Mouse (Mus musculus) C2C12 (cell line): ENCODE results near the gene Aire. TPM values are rescaled to one million over a fixed set of nuclear protein-coding genes. Genes with fewer than 3 reads are reported as not detected.

Experiments
- H3K27me3 ChIP-seq: one replicate; pipeline ENCODE4 v1.6.1; 2011; ENCODE audit not compliant: control insufficient read depth, insufficient read depth, insufficient read length
- H3K36me3 ChIP-seq: one replicate; pipeline ENCODE4 v1.6.1; 2011; ENCODE audit not compliant: control insufficient read depth, insufficient read depth
- H3K4me3 ChIP-seq: one replicate; pipeline ENCODE4 v1.5.1; 2011; ENCODE audit warnings: mild to moderate bottlenecking, control low read depth; ENCODE audit not compliant: poor library complexity, insufficient read depth, severe bottlenecking
- H3K79me2 ChIP-seq: one replicate; pipeline ENCODE4 v1.6.1; 2011; ENCODE audit not compliant: control insufficient read depth, insufficient read depth
- H3K79me3 ChIP-seq: one replicate; pipeline ENCODE4 v1.6.1; 2011; ENCODE audit warnings: low read depth, control low read depth
- H3ac ChIP-seq: one replicate; pipeline ENCODE3; 2011; ENCODE audit warnings: low read depth; ENCODE audit not compliant: control insufficient read depth, insufficient read length
- CEBPB ChIP-seq: IDR thresholded peaks from one replicate; pipeline ENCODE4 v1.6.1; 2011; ENCODE audit warnings: low read depth, mild to moderate bottlenecking, control low read depth, moderate library complexity
- CTCF ChIP-seq: IDR thresholded peaks from one replicate; pipeline ENCODE4 v1.5.1; 2011; ENCODE audit not compliant: control insufficient read depth, insufficient read depth, insufficient read length
- FOSL1 ChIP-seq: IDR thresholded peaks from one replicate; pipeline ENCODE4 v1.8.0; 2011; ENCODE audit warnings: mild to moderate bottlenecking, low read length; ENCODE audit not compliant: poor library complexity, insufficient read depth, severe bottlenecking
- MAX ChIP-seq: IDR thresholded peaks from one replicate; pipeline ENCODE4 v1.6.1; 2011; ENCODE audit warnings: mild to moderate bottlenecking, control low read depth
- MYOD1 ChIP-seq: IDR thresholded peaks from one replicate; pipeline ENCODE4 v1.6.1; 2011; ENCODE audit warnings: low read depth; ENCODE audit not compliant: control insufficient read depth, insufficient read length
- MYOG ChIP-seq: IDR thresholded peaks from one replicate; pipeline ENCODE4 v1.6.1; 2011; ENCODE audit not compliant: control insufficient read depth, insufficient read length; ENCODE audit errors: extremely low read depth
- USF1 ChIP-seq: IDR thresholded peaks from one replicate; pipeline ENCODE4 v1.6.1; 2011; ENCODE audit warnings: low read depth, mild to moderate bottlenecking, control low read depth, moderate library complexity
- polyA plus RNA-seq: library from polyadenylated mRNA; unstranded; fragments of >200 nt; fragmentation: generic; extraction: Trizol; gene quantifications from one replicate; pipeline ENCODE4 v1.2.1, GENCODE M21; 2012; ENCODE audit warnings: missing spikeins

Aire gene
- polyA plus RNA-seq, 1 experiment = not detected

DNA sequence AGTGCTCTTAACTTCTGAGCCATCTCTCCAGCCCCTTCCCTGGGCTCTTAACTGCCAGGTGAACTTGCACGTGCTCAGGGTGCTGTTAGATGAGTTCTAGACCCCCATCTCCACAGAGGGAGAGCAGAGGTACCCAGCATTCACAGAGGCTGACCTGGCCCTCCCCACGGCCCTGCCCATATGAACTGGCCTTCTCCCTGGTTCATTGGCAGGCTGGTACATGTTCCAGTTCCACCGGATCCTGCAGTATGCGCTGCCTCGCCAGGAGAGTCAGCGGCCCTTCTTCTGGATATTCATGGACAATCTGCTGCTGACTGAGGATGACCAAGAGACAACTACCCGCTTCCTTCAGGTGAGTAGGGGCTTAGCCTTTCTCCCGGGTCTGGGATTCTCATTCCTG, 13.6 kb upstream of the Aire start:
- H3K27me3 ChIP-seq = peaks cover 29% of the 10 kb centered on the region
- H3K36me3 ChIP-seq = no peaks in the 10 kb centered on the region
- H3K4me3 ChIP-seq = no peak overlapping the region
- H3ac ChIP-seq = no peak overlapping the region
- TF ChIP-seq FOSL1 (no peak), MYOG (no peak), CEBPB (no peak), MAX (no peak), CTCF (no peak), MYOD1 (no peak), USF1 (no peak)
- no peaks in the 10 kb centered on the region for H3K79me3 ChIP-seq
- no peaks in the 10 kb centered on the region for H3K79me2 ChIP-seq

DNA sequence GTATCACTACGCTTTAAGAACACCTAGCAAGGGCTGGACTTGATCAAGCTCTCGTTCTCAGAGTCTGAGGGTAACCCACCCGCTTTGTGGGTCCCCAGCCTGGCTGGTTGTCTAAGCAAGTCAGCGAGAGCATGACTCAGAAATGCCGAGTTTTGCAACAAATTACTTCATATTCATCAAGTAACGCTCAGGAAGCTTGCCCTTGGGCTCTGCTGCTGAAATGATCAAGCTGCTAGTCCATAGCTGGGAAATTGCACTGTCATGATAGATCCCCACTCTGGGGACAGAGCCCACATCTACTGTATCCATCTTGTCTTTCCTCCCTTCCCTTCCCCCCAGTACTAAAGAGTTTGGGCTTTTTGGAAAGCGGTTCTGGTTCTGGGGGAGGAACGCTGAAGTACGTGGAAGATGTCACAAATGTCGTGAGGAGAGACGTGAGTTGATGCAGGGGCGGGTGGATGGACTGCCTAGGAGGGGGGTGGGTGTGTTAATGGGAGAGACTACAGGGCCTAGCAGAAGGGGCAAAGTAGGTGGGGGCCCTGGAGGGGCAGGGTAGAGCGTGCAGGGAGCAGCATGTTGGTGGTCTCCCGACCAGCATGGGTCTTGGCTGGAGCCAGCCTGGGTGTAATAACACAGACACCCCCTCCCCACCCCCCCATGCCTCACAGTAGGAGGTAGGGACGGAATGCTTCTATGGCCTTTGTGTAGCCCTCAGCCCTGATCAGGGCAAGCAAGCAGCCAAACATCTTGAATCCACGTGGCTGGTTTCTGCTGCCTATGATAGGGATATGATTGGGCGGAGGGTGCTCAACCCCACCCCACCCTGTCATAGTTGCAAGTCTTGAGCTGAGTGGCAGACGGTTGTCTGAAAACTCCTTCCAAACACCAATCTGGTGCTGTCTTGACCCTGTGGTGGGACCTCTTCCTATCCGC, 11.5 kb upstream of the Aire start:
- no peaks in the 10 kb centered on the region for H3K36me3 ChIP-seq
- no peak for TF ChIP-seq CTCF

DNA sequence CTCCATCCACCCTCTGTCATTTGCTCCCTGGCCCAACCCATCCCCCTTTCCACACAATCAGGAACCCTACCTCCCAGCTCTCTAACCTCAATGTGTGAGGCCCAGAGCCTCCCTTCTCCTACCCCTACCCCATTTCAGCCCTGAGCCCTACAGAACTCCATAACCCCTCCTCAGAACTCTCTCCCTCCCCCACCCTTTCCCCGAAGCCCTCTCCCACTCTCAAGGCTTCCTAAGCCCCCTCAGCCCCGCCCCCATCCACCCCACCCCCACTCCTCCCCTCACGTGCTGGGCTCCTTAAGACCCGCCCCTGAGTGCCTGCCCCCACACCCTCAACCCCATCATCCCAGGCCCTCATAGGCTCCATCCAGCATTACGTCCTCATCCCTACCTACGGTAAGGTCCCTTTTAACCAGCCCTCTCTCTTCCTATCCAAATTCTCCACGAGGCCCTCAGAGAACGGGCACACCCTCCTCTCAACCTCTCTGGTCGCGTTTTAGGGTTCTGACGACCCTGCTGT, 6.2 kb upstream of the Aire start:
- H3K27me3 ChIP-seq = peaks cover 35% of the 10 kb centered on the region
- H3K4me3 ChIP-seq = no peak overlapping the region
- TF ChIP-seq CEBPB = no peak
- TF ChIP-seq FOSL1 = no peak
- TF ChIP-seq MYOD1 = no peak
- no peak for TF ChIP-seq USF1
- TF ChIP-seq MYOG = no peak
- TF ChIP-seq MAX = no peak
- TF ChIP-seq CTCF = no peak

More for the DNA sequence above, 11.5 kb upstream of the Aire start:
- Histone ChIP-seq H3K79me2 (no peaks in the 10 kb centered on the region), H3ac (no peak overlapping the region), H3K4me3 (no peak overlapping the region), H3K79me3 (no peaks in the 10 kb centered on the region), H3K27me3 (peaks cover 38% of the 10 kb centered on the region)

DNA sequence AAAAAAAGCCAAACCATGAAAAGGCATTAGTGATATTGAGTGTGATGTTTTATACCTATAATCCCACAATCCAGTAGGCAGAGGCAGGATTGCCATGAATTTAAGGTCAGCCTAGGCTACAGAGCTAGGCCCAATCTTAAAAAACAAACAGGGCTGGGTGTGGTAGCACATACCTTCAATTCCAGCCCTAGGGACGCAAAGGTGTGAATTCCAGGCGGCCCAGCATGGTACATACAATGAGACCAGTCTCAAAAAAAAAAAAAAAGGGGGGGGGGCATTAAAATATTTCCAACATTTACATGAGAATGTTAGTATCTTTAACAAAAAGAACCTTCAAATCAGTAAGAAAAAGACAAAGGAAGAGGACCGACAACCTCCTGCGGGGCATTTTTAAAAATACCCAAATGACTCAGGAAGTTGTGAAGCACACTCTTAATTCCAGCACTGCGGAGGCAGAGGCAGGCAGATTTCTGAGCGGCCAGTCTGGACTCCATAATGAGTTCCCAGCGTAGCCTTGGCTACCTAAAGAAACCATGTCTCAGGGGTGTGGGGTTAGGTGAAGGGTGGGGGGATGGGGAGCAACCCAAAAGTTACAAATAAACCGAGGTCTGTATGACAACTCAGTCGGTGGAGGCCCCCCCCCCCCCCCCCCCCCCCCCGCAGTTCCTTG, 4.8 kb upstream of the Aire start:
- H3K36me3 ChIP-seq = no peaks in the 10 kb centered on the region
- TF ChIP-seq USF1 = no peak
- no peak for TF ChIP-seq MYOD1
- no peak for TF ChIP-seq FOSL1
- no peak for TF ChIP-seq MAX
- no peak for TF ChIP-seq MYOG
- TF ChIP-seq CTCF = no peak
- TF ChIP-seq CEBPB = no peak
- H3ac ChIP-seq = no peak overlapping the region
- no peak overlapping the region for H3K4me3 ChIP-seq
- peaks cover 35% of the 10 kb centered on the region for H3K27me3 ChIP-seq
- H3K79me2 ChIP-seq = no peaks in the 10 kb centered on the region
- H3K79me3 ChIP-seq = no peaks in the 10 kb centered on the region

More for the DNA sequence above, 6.2 kb upstream of the Aire start:
- Histone ChIP-seq H3K36me3 (no peaks in the 10 kb centered on the region), H3K79me3 (no peaks in the 10 kb centered on the region), H3K79me2 (no peaks in the 10 kb centered on the region), H3ac (no peak overlapping the region)

DNA sequence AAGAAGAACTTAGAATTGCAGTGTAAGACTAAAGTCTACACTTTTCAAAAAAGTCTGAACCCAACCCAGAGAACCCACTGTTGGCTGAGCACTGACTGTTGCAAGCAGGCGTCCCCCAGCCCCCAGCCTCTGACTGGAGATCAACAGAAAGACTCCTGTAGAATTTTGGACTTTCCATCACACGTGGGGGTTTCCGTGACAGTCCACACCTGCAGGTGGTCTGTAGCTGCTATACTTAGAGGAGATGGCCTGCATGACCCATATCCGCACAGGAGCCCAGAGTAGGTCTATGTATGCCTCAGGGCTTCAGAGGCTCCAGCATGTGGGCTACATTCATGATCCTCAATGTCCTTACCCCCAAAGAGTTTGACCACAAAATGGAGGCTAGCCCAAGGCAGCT, 3.0 kb upstream of the Aire start:
- Histone ChIP-seq H3K79me2 (no peaks in the 10 kb centered on the region), H3K79me3 (no peaks in the 10 kb centered on the region), H3K27me3 (peaks cover 35% of the 10 kb centered on the region), H3ac (no peak overlapping the region), H3K36me3 (no peaks in the 10 kb centered on the region), H3K4me3 (no peak overlapping the region)
- TF ChIP-seq MYOG (no peak), MAX (no peak), FOSL1 (no peak), USF1 (no peak), CTCF (no peak), MYOD1 (no peak), CEBPB (no peak)
